Mouse (Mus musculus) kidney, adult 2 months (tissue): ENCODE results near the gene Wnt10b. TPM values are rescaled to one million over a fixed set of nuclear protein-coding genes. Genes with fewer than 3 reads are reported as not detected.

Experiments used
- DNase-seq: peaks from one replicate; pipeline ENCODE4 v3.0.0; 2021
- H3K27ac ChIP-seq: fragments of 200-500 bp; 2 replicates; pipeline ENCODE4 v1.5.1; 2012; ENCODE audit warnings: low read depth, low read length, control low read depth, inconsistent platforms; ENCODE audit not compliant: insufficient read depth
- H3K27me3 ChIP-seq: fragments of 200-500 bp; replicated peaks from 2 replicates; pipeline ENCODE4 v1.6.1; 2012; ENCODE audit warnings: mild to moderate bottlenecking, moderate library complexity, low read length, inconsistent platforms; ENCODE audit not compliant: control insufficient read depth, insufficient read depth
- H3K36me3 ChIP-seq: fragments of 200-500 bp; 2 replicates; pipeline ENCODE4 v1.6.1; 2012; ENCODE audit warnings: mild to moderate bottlenecking, moderate library complexity, low read length, inconsistent platforms; ENCODE audit not compliant: control insufficient read depth, insufficient read depth
- H3K4me1 ChIP-seq: fragments of 200-500 bp; 2 replicates; pipeline ENCODE4 v1.6.1; 2011; ENCODE audit warnings: low read length; ENCODE audit not compliant: control insufficient read depth, insufficient read depth
- H3K4me3 ChIP-seq: fragments of 200-500 bp; 2 replicates; pipeline ENCODE4 v1.5.1; 2011; ENCODE audit warnings: mild to moderate bottlenecking, low read depth, low read length, control low read depth; ENCODE audit not compliant: insufficient read depth
- CTCF ChIP-seq: fragments of 200-500 bp; conservative IDR thresholded peaks from 2 replicates; pipeline ENCODE4 v1.5.1; 2011; ENCODE audit warnings: low read depth, mild to moderate bottlenecking, control low read depth, low read length, moderate library complexity, mixed read lengths; ENCODE audit not compliant: insufficient read depth, insufficient read length
- POLR2A ChIP-seq: fragments of 200-500 bp; IDR thresholded peaks from one replicate; pipeline ENCODE4 v1.6.1; 2011; ENCODE audit warnings: low read depth, low read length, control low read depth
- WGBS: fragments of 180-500 bp; shearing (Covaris S2); methylation state at CpG from one replicate; pipeline ENCODE4 v1.1.7; 2018; 5-methylcytosine and 5-hydroxymethylcytosine counted together
- polyA plus RNA-seq: library from polyadenylated mRNA; depleted of rRNA; stranded (reverse); fragments of >200 nt; gene quantifications from 2 replicates; pipeline ENCODE4 v1.2.3, GENCODE M21; 2012

Wnt10b gene
- polyA plus RNA-seq, 1 experiment: 0.25 TPM

GRCm38 (mm10) chr15:98796803-98797595 lies 19.0 kb upstream of the Wnt10b start:
- Histone ChIP-seq H3K4me1 (0 out of 2 replicates have a peak, but pooled peaks cover 3% of the 10 kb centered on the region), H3K27ac (no peak overlapping the region), H3K27me3 (peaks cover 3% of the 10 kb centered on the region), H3K4me3 (no peak overlapping the region), H3K36me3 (no peaks in the 10 kb centered on the region)
- 8% methylated on average over 13 of the region's 13 CpGs for WGBS
- no peak for TF ChIP-seq POLR2A
- TF ChIP-seq CTCF: no peak
- DNase-seq: no peak

- TF ChIP-seq CTCF (no peak), POLR2A (no peak)
- 19% methylated on average over 13 of the region's 13 CpGs for WGBS
- H3K4me3 ChIP-seq: no peak overlapping the region
- H3K36me3 ChIP-seq: no peaks in the 10 kb centered on the region
- H3K27ac ChIP-seq: no peak overlapping the region
- DNase-seq: no peak
- peaks cover 12% of the 10 kb centered on the region for H3K27me3 ChIP-seq
- 0 out of 2 replicates have a peak, but pooled peaks cover 3% of the 10 kb centered on the region for H3K4me1 ChIP-seq
Observed at GRCm38 (mm10) chr15:98793141-98793698, 15.3 kb upstream of the Wnt10b start.

GRCm38 (mm10) chr15:98792233-98793020 lies 14.5 kb upstream of the Wnt10b start:
- no peak overlapping the region for H3K27ac ChIP-seq
- no peak for DNase-seq
- no peaks in the 10 kb centered on the region for H3K36me3 ChIP-seq
- no peak for TF ChIP-seq CTCF
- TF ChIP-seq POLR2A: no peak
- H3K4me3 ChIP-seq: peak overlapping the region; percentile 1; the same call in 1 of the 2 replicates
- WGBS: 2% methylated on average over 75 of the region's 75 CpGs
- peaks cover 12% of the 10 kb centered on the region for H3K27me3 ChIP-seq
- H3K4me1 ChIP-seq: 0 out of 2 replicates have a peak, but pooled peaks cover 3% of the 10 kb centered on the region

GRCm38 (mm10) chr15:98791771-98792170 lies 13.8 kb upstream of the Wnt10b start:
- H3K27me3 ChIP-seq: peaks cover 12% of the 10 kb centered on the region
- 2% methylated on average over 23 of the region's 23 CpGs for WGBS
- H3K36me3 ChIP-seq: no peaks in the 10 kb centered on the region
- DNase-seq: no peak
- 0 out of 2 replicates have a peak, but pooled peaks cover 3% of the 10 kb centered on the region for H3K4me1 ChIP-seq
- no peak overlapping the region for H3K27ac ChIP-seq
- TF ChIP-seq CTCF: no peak
- no peak overlapping the region for H3K4me3 ChIP-seq

- Histone ChIP-seq H3K4me1 (0 out of 2 replicates have a peak, but pooled peaks cover 3% of the 10 kb centered on the region), H3K4me3 (peak overlapping the region; percentile 12; the same call in 1 of the 2 replicates)
Observed at GRCm38 (mm10) chr15:98791221-98791620, 13.3 kb upstream of the Wnt10b start.

GRCm38 (mm10) chr15:98790761-98791160 lies 12.8 kb upstream of the Wnt10b start:
- Histone ChIP-seq H3K27ac (no peak overlapping the region), H3K27me3 (peaks cover 12% of the 10 kb centered on the region), H3K4me3 (peak overlapping the region; percentile 12; the same call in 1 of the 2 replicates), H3K4me1 (0 out of 2 replicates have a peak, but pooled peaks cover 3% of the 10 kb centered on the region), H3K36me3 (no peaks in the 10 kb centered on the region)
- TF ChIP-seq POLR2A (no peak), CTCF (no peak)
- DNase-seq: no peak
- WGBS: under 1% methylated on average over 23 of the region's 23 CpGs

More at GRCm38 (mm10) chr15:98791221-98791620, 13.3 kb upstream of the Wnt10b start:
- 2% methylated on average over 12 of the region's 12 CpGs for WGBS
- H3K27me3 ChIP-seq: peaks cover 12% of the 10 kb centered on the region
- H3K27ac ChIP-seq: no peak overlapping the region
- H3K36me3 ChIP-seq: no peaks in the 10 kb centered on the region
- TF ChIP-seq CTCF: no peak
- TF ChIP-seq POLR2A: no peak
- no peak for DNase-seq
